Mouse (Mus musculus) spleen, adult 2 months (tissue): ENCODE measurements at regions not wholly inside any gene's neighbourhood (a gene's known extent, or its start where the extent isn't known, plus 50 kb on each side); places are given as distances from the start of the nearest gene placed in this dataset.

ENCODE experiments used
- CTCF ChIP-seq: fragments of 200-500 bp; IDR thresholded peaks from 2 replicates; pipeline ENCODE4 v1.5.1; 2011; ENCODE audit warnings: mild to moderate bottlenecking, inconsistent platforms; ENCODE audit not compliant: insufficient read depth, insufficient read length, insufficient replicate concordance; ENCODE audit errors: extremely low read depth
- POLR2A ChIP-seq: fragments of 200-500 bp; IDR thresholded peaks from 2 replicates; pipeline ENCODE4 v1.6.1; 2011; ENCODE audit warnings: low read depth, low read length, inconsistent platforms

- TF ChIP-seq CTCF, result no peak
- TF ChIP-seq POLR2A, result no peak
Measured at GRCm38 (mm10) chr1:143939511-143939910, 64.5 kb downstream of the Rgs2 start.
